8 mouse cellular contexts compared by ENCODE assay signal in the genomic region with DNA sequence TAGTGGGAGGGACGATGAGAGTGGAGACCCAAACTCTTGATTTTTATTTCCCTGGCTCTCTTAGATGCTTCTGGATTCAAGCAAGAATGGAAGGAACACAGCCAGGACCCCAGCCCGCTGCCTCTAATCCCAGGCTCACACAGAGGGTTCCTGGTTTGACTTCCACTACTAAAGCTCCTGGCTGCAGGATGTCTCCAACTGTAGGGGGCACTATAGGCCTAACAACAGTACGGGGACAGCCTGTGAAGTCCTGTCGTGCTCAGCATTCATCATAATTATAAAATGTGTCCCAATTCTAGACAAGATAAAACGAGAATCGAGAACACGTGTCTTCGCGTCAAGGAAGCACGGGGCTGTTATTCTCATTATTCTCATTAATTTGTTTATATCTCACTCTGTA.
A peak's percentile ranks its signal among the peaks of the same experiment; 100 is the strongest.
DNase-seq lines count a peak whose midpoint lies in the region; ATAC-seq lines count a peak whose summit lies in the region.

No protein-coding gene starts in this region.

- H3K36me3 ChIP-seq in midbrain, embryonic 10.5 days = no peaks in the 10 kb centered on the region
- H3K36me3 ChIP-seq in midbrain, embryonic 13.5 days = no peaks in the 10 kb centered on the region

- no peak overlapping the region for H3K4me3 ChIP-seq in midbrain, embryonic 10.5 days
- no peak overlapping the region for H3K4me3 ChIP-seq in midbrain, embryonic 13.5 days (replicated peaks)

- H3K9ac ChIP-seq in midbrain, embryonic 13.5 days (replicated peaks) = no peak overlapping the region

- peaks cover 23% of the 10 kb centered on the region for H3K27me3 ChIP-seq in midbrain, embryonic 10.5 days (ENCODE audit: low read depth, poor library complexity, severe bottlenecking)
- H3K27me3 ChIP-seq in midbrain, embryonic 13.5 days = peaks cover 13% of the 10 kb centered on the region; the same call in 1 of the 2 replicates

- peaks cover 27% of the 10 kb centered on the region for H3K4me1 ChIP-seq in midbrain, embryonic 10.5 days
- H3K4me1 ChIP-seq in midbrain, embryonic 13.5 days (replicated peaks) = peaks cover 20% of the 10 kb centered on the region; the same call in 1 of the 2 replicates

- H3K27ac ChIP-seq in midbrain, embryonic 10.5 days (replicated peaks) = 0 out of 2 replicates have a peak overlapping the region, but pooled peaks have one; percentile 23
- no peak overlapping the region for H3K27ac ChIP-seq in midbrain, embryonic 13.5 days

- H3K9me3 ChIP-seq in midbrain, embryonic 10.5 days (replicated peaks) = no peaks in the 10 kb centered on the region
- no peaks in the 10 kb centered on the region for H3K9me3 ChIP-seq in midbrain, embryonic 13.5 days

- DNase-seq in adrenal gland, postnatal 36 days = peak; percentile 7 to 10
- no peak for DNase-seq in adrenal gland, postnatal 25 days
- DNase-seq in midbrain, embryonic 10.5 days (ENCODE audit: low spot score) = peak; percentile 23
- peak; percentile 71 for DNase-seq in layer of hippocampus, adult 11-12 months (ENCODE audit: low spot score)
- DNase-seq in right cerebral cortex, postnatal 10 days (ENCODE audit: low spot score in 2 of 2) = peak; percentile 82
- DNase-seq in heart, adult 8-10 months (ENCODE audit: low spot score) = no peak
- DNase-seq in ovary, postnatal 10 days (ENCODE audit: low spot score) = no peak

- no peak for ATAC-seq in midbrain, embryonic 13.5 days

- H3K4me2 ChIP-seq in midbrain, embryonic 13.5 days (replicated peaks) = no peak overlapping the region

- 81% methylated on average over 10 of the region's 10 CpGs for WGBS in midbrain, embryonic 10.5 days
- 64% methylated on average over 10 of the region's 10 CpGs for WGBS in midbrain, embryonic 13.5 days

Comparison
In these comparisons a context has a peak if more than half of its experiments do, and no peak if none do; other contexts are left out.
1. DNase-seq: peak in adrenal gland, postnatal 36 days (2 of 2), midbrain, embryonic 10.5 days (single experiment), layer of hippocampus, adult 11-12 months (single experiment) and right cerebral cortex, postnatal 10 days (2 of 2); none in adrenal gland, postnatal 25 days (single experiment), heart, adult 8-10 months (single experiment) and ovary, postnatal 10 days (single experiment).